ENCODE assay signal across 14 mouse cellular contexts in genomic region chr15:36991353-36991752, GRCm38 (mm10). TPM values are rescaled to one million over a fixed set of nuclear protein-coding genes. Genes with fewer than 3 reads are reported as not detected.
DNase-seq lines count a peak whose midpoint lies in the region; ATAC-seq and TF ChIP-seq lines count a peak whose summit lies in the region.
"Had no signal": no experiment of that assay in that cellular context is flagged by ENCODE, and none has a peak within 500 bp of the region (broad histone marks: within the 10 kb centered on the region; RNA-seq: fewer than 3 reads in every experiment).

No protein-coding gene starts in this region.

- no peak overlapping the region for H3K4me2 ChIP-seq in heart, embryonic 12.5 days
- no peak overlapping the region for H3K4me2 ChIP-seq in liver, embryonic 14.5 days (ENCODE audit: low read depth)
- H3K4me2 ChIP-seq in liver, embryonic 12.5 days = no peak overlapping the region
- no peak overlapping the region for H3K4me2 ChIP-seq in liver, embryonic 16.5 days (ENCODE audit: low read depth, low read length)
- H3K4me2 ChIP-seq in stomach, postnatal 0 days (replicated peaks; ENCODE audit: low read depth) = no peak overlapping the region
- H3K4me2 ChIP-seq: embryonic facial prominence, embryonic 13.5 days; forebrain, embryonic 15.5 days; neural tube, embryonic 12.5 days had no signal

- peaks cover 23% of the 10 kb centered on the region for H3K36me3 ChIP-seq in heart, embryonic 12.5 days
- no peaks in the 10 kb centered on the region for H3K36me3 ChIP-seq in liver, embryonic 14.5 days (replicated peaks; ENCODE audit: control insufficient read depth, insufficient read depth, low read depth)
- H3K36me3 ChIP-seq in liver, embryonic 12.5 days = peaks cover 13% of the 10 kb centered on the region
- H3K36me3 ChIP-seq in liver, embryonic 16.5 days (ENCODE audit: control insufficient read depth, insufficient read depth) = no peaks in the 10 kb centered on the region
- no peaks in the 10 kb centered on the region; the same call in 1 of the 2 replicates for H3K36me3 ChIP-seq in stomach, postnatal 0 days (ENCODE audit: control insufficient read depth, insufficient read depth, low read length)

- WGBS in heart, embryonic 12.5 days = 68% methylated on average over 6 of the region's 6 CpGs
- 70% methylated on average over 6 of the region's 6 CpGs for WGBS in liver, embryonic 14.5 days (ENCODE audit: insufficient replicate concordance)
- WGBS in liver, embryonic 12.5 days (ENCODE audit: insufficient replicate concordance) = 71% methylated on average over 6 of the region's 6 CpGs
- 47% methylated on average over 6 of the region's 6 CpGs for WGBS in liver, embryonic 16.5 days (ENCODE audit: insufficient replicate concordance)
- WGBS in stomach, postnatal 0 days = 59% methylated on average over 6 of the region's 6 CpGs

- no peak for TF ChIP-seq CTCF in liver, embryonic 14.5 days (IDR thresholded peaks at IDR 0.05; ENCODE audit: low read depth)
- TF ChIP-seq CTCF in stomach, postnatal 0 days (IDR thresholded peaks at IDR 0.05; ENCODE audit: low read depth) = no peak

- no peak for ATAC-seq in heart, embryonic 12.5 days (ENCODE audit: insufficient number of reproducible peaks, low FRiP score)
- peak; percentile 28; the same call in 1 of the 2 replicates for ATAC-seq in liver, embryonic 14.5 days (ENCODE audit: insufficient read depth)
- no peak for ATAC-seq in liver, embryonic 12.5 days
- peak; percentile 74 for ATAC-seq in liver, embryonic 16.5 days (ENCODE audit: low read depth)
- ATAC-seq in stomach, postnatal 0 days (ENCODE audit: low FRiP score, low TSS enrichment) = no peak
- ATAC-seq: forebrain, embryonic 15.5 days had no signal

- no peak for DNase-seq in heart, postnatal 4 days
- no peak for DNase-seq in liver, embryonic 14.5 days (ENCODE audit: low read depth in 3 of 3, low spot score in 3 of 3)
- peak; percentile 16 to 26 for DNase-seq in adrenal gland, adult 18-20 months (ENCODE audit: low spot score in 2 of 2)
- no peak for DNase-seq in stomach, postnatal 0 days (ENCODE audit: low spot score)
- DNase-seq: cerebellum, adult 9-11 months; gastrocnemius, postnatal 36 days; lung, adult 2 months; thymus, postnatal 25 days had no signal

- peak overlapping the region; percentile 14; the same call in 1 of the 2 replicates for H3K27ac ChIP-seq in heart, embryonic 12.5 days (ENCODE audit: poor library complexity, severe bottlenecking)
- H3K27ac ChIP-seq in liver, embryonic 14.5 days = no peak overlapping the region
- H3K27ac ChIP-seq in liver, embryonic 12.5 days = no peak overlapping the region
- H3K27ac ChIP-seq in liver, embryonic 16.5 days (ENCODE audit: low read length) = no peak overlapping the region
- no peak overlapping the region for H3K27ac ChIP-seq in stomach, postnatal 0 days (replicated peaks)
- H3K27ac ChIP-seq: embryonic facial prominence, embryonic 13.5 days; forebrain, embryonic 15.5 days; neural tube, embryonic 12.5 days had no signal

- peaks cover 40% of the 10 kb centered on the region for H3K4me1 ChIP-seq in heart, embryonic 12.5 days (replicated peaks)
- peaks cover 0 to 2% of the 10 kb centered on the region in 2 experiments; a peak in 1 of 4 replicates for H3K4me1 ChIP-seq in liver, embryonic 14.5 days (replicated peaks; ENCODE audit: control insufficient read depth in 2 of 2, insufficient read depth in 2 of 2, low read length in 1 of 2)
- H3K4me1 ChIP-seq in liver, embryonic 12.5 days = peaks cover 14% of the 10 kb centered on the region
- peaks cover 2% of the 10 kb centered on the region for H3K4me1 ChIP-seq in liver, embryonic 16.5 days (ENCODE audit: control insufficient read depth, low read depth, low read length)
- H3K4me1 ChIP-seq in stomach, postnatal 0 days (replicated peaks; ENCODE audit: control insufficient read depth, insufficient read depth) = no peaks in the 10 kb centered on the region

- no peak overlapping the region for H3K9ac ChIP-seq in heart, embryonic 12.5 days
- no peak overlapping the region for H3K9ac ChIP-seq in liver, embryonic 14.5 days (replicated peaks)
- H3K9ac ChIP-seq in liver, embryonic 12.5 days = no peak overlapping the region
- H3K9ac ChIP-seq in liver, embryonic 16.5 days (ENCODE audit: low read depth, low read length) = no peak overlapping the region
- H3K9ac ChIP-seq in stomach, postnatal 0 days (ENCODE audit: low read length) = no peak overlapping the region
- H3K9ac ChIP-seq: embryonic facial prominence, embryonic 13.5 days; forebrain, embryonic 15.5 days; neural tube, embryonic 12.5 days had no signal

- H3K9me3 ChIP-seq in heart, embryonic 12.5 days (replicated peaks) = no peaks in the 10 kb centered on the region
- no peaks in the 10 kb centered on the region for H3K9me3 ChIP-seq in liver, embryonic 14.5 days (ENCODE audit: control insufficient read depth, low read length)
- H3K9me3 ChIP-seq in liver, embryonic 12.5 days (replicated peaks) = no peaks in the 10 kb centered on the region
- no peaks in the 10 kb centered on the region for H3K9me3 ChIP-seq in liver, embryonic 16.5 days (replicated peaks; ENCODE audit: control insufficient read depth, low read length)
- H3K9me3 ChIP-seq in stomach, postnatal 0 days (ENCODE audit: control insufficient read depth, low read length) = no peaks in the 10 kb centered on the region
- H3K9me3 ChIP-seq: embryonic facial prominence, embryonic 13.5 days; forebrain, embryonic 15.5 days; neural tube, embryonic 12.5 days had no signal

- TF ChIP-seq EP300 in liver, embryonic 14.5 days (IDR thresholded peaks at IDR 0.05; ENCODE audit: low read depth) = no peak
- no peak for TF ChIP-seq EP300 in stomach, postnatal 0 days (optimal IDR thresholded peaks at IDR 0.05)

- no peaks in the 10 kb centered on the region for H3K27me3 ChIP-seq in heart, embryonic 12.5 days (replicated peaks)
- H3K27me3 ChIP-seq in liver, embryonic 14.5 days (ENCODE audit: control insufficient read depth, insufficient read depth, low read length) = no peaks in the 10 kb centered on the region
- H3K27me3 ChIP-seq in liver, embryonic 12.5 days (replicated peaks) = no peaks in the 10 kb centered on the region
- no peaks in the 10 kb centered on the region for H3K27me3 ChIP-seq in liver, embryonic 16.5 days (ENCODE audit: control insufficient read depth, insufficient read depth, low read depth, low read length)
- H3K27me3 ChIP-seq in stomach, postnatal 0 days (ENCODE audit: control insufficient read depth, insufficient read depth, low read length) = no peaks in the 10 kb centered on the region
- H3K27me3 ChIP-seq: embryonic facial prominence, embryonic 13.5 days; forebrain, embryonic 15.5 days; neural tube, embryonic 12.5 days had no signal

- no peak overlapping the region for H3K4me3 ChIP-seq in heart, embryonic 12.5 days
- H3K4me3 ChIP-seq in liver, embryonic 14.5 days (ENCODE audit: insufficient read depth in 1 of 2, low read depth in 2 of 2, low read length in 2 of 2) = no peak overlapping the region
- no peak overlapping the region for H3K4me3 ChIP-seq in liver, embryonic 12.5 days
- no peak overlapping the region for H3K4me3 ChIP-seq in liver, embryonic 16.5 days (ENCODE audit: low read depth, low read length)
- no peak overlapping the region for H3K4me3 ChIP-seq in stomach, postnatal 0 days (ENCODE audit: low read depth, low read length)
- H3K4me3 ChIP-seq: embryonic facial prominence, embryonic 13.5 days; forebrain, embryonic 15.5 days; neural tube, embryonic 12.5 days had no signal

RNA-seq across cellular contexts. Expression of gene Zfp706, which starts 16.2 kb away (rescaled TPM):
- 459 and 491 TPM in 2 replicates for polyA plus RNA-seq in heart, embryonic 12.5 days (2016; fragmentation: Nextera tagmentation; extraction: Ambion mirVana)
- total RNA-seq in heart, postnatal 4 days (2021) = 100 to 1,000 TPM; 234 to 247 TPM
- 9.5 and 22.8 TPM in 2 replicates for polyA plus RNA-seq in liver, embryonic 14.5 days (2012; rRNA removed)
- polyA plus RNA-seq in liver, embryonic 14.5 days (2014; fragmentation: Nextera tagmentation; extraction: Ambion mirVana) = 146 and 152 TPM in 2 replicates
- polyA plus RNA-seq in liver, embryonic 12.5 days (2016; fragmentation: Nextera tagmentation; extraction: Ambion mirVana) = 301 and 318 TPM in 2 replicates
- total RNA-seq in adrenal gland, adult 18-20 months (2021) = 100 to 1,000 TPM; 188 to 240 TPM
- polyA plus RNA-seq in liver, embryonic 16.5 days (2015; fragmentation: Nextera tagmentation; extraction: Ambion mirVana) = 151 and 178 TPM in 2 replicates
- polyA plus RNA-seq in stomach, postnatal 0 days (2015; fragmentation: Nextera tagmentation; extraction: Ambion mirVana) = 868 and 874 TPM in 2 replicates

Comparison
In these comparisons a context has a peak if more than half of its experiments do, and no peak if none do; other contexts are left out.
1. ATAC-seq: peak in liver, embryonic 14.5 days (single experiment) and liver, embryonic 16.5 days (single experiment); none in heart, embryonic 12.5 days (single experiment), liver, embryonic 12.5 days (single experiment) and stomach, postnatal 0 days (single experiment).
2. DNase-seq: peak in adrenal gland, adult 18-20 months (2 of 2); none in heart, postnatal 4 days (single experiment), liver, embryonic 14.5 days (0 of 3) and stomach, postnatal 0 days (single experiment).